Mouse (Mus musculus) small intestine, adult 2 months (tissue): ENCODE measurements at regions not wholly inside any gene's neighbourhood (a gene's known extent, or its start where the extent isn't known, plus 50 kb on each side); places are given as distances from the start of the nearest gene placed in this dataset.
"Not testable (repeated sequence)": the region's sequence is repeated elsewhere in the genome, so short reads cannot be mapped to it uniquely, and the experiment has no call there.

ENCODE experiments used
- CTCF ChIP-seq: fragments of 200-500 bp; IDR thresholded peaks from 2 replicates; pipeline ENCODE4 v1.5.1; 2012; ENCODE audit warnings: low read depth, mild to moderate bottlenecking, control low read depth, inconsistent platforms, low read length, moderate library complexity, mixed read lengths; ENCODE audit not compliant: insufficient replicate concordance, insufficient read length; ENCODE audit errors: extremely low read depth
- POLR2A ChIP-seq: fragments of 200-500 bp; IDR thresholded peaks from 2 replicates; pipeline ENCODE4 v1.6.1; 2012; ENCODE audit warnings: low read depth, mild to moderate bottlenecking, control low read depth, inconsistent platforms, low read length, moderate library complexity

GRCm38 (mm10) chr13:107549995-107550394 lies 494.3 kb upstream of the Smim15 start:
- TF ChIP-seq POLR2A, CTCF: not testable (repeated sequence)
